Comparison of ENCODE assay signal across 8 mouse cellular contexts in genomic region chr17:34959130-34959778, GRCm38 (mm10). TPM values are rescaled to one million over a fixed set of nuclear protein-coding genes. Genes with fewer than 3 reads are reported as not detected.
A peak's percentile ranks its signal among the peaks of the same experiment; 100 is the strongest.
DNase-seq lines count a peak whose midpoint lies in the region; ATAC-seq and TF ChIP-seq lines count a peak whose summit lies in the region.
"Not testable (repeated sequence)": the region's sequence is repeated elsewhere in the genome, so short reads cannot be mapped to it uniquely, and the experiment has no call there.

Hspa1b (minus strand) TSS chr17:34959238.

- not testable (repeated sequence) for TF ChIP-seq CTCF in lung, adult 2 months (IDR thresholded peaks at IDR 0.05; ENCODE audit: insufficient read depth, low read length)

- not testable (repeated sequence) for H3K36me3 ChIP-seq in neural tube, embryonic 15.5 days

- H3K9me3 ChIP-seq in neural tube, embryonic 15.5 days (replicated peaks): not testable (repeated sequence)

- H3K27ac ChIP-seq in neural tube, embryonic 15.5 days (replicated peaks): peak within 1 kb of the TSS; percentile 86

- peak within 1 kb of the TSS; percentile 45 for H3K9ac ChIP-seq in neural tube, embryonic 15.5 days (replicated peaks)

- peak within 1 kb of the TSS; percentile 81 for H3K4me2 ChIP-seq in neural tube, embryonic 15.5 days

- H3K4me1 ChIP-seq in lung, adult 2 months (ENCODE audit: control insufficient read depth, insufficient read depth, low read length): not testable (repeated sequence)
- H3K4me1 ChIP-seq in neural tube, embryonic 15.5 days: peaks cover 11% of the 10 kb centered on the region

- WGBS in lung, adult 2 months: under 1% methylated on average over 32 of the region's 32 CpGs
- under 1% methylated on average over 29 of the region's 32 CpGs for WGBS in neural tube, embryonic 15.5 days

- peak within 1 kb of the TSS; percentile 99 for H3K4me3 ChIP-seq in lung, adult 2 months (replicated peaks; ENCODE audit: extremely low read depth, low read depth, low read length)
- H3K4me3 ChIP-seq in neural tube, embryonic 15.5 days (replicated peaks): peak within 1 kb of the TSS; percentile 45

- peak; percentile 89 for DNase-seq in ES-CJ7 (ENCODE audit: low read depth, low spot score)
- peak; percentile 84 for DNase-seq in cerebellum, adult 9-11 months
- peak; percentile 55 to 84 for DNase-seq in frontal cortex, adult 2 months (ENCODE audit: extremely low spot score in 1 of 2, low spot score in 1 of 2)
- peak; percentile 74 to 82 for DNase-seq in layer of hippocampus, adult 8-10 months (ENCODE audit: low spot score in 2 of 2)
- DNase-seq in lung, adult 2 months: peak; percentile 94
- DNase-seq in testis, postnatal 14 days (ENCODE audit: low spot score): peak; percentile 84

- peak; percentile 93 for ATAC-seq in hematopoietic stem cell, adult 5-6 weeks (replicated peaks in 1 of 2; ENCODE audit: insufficient read depth in 1 of 2, low FRiP score in 2 of 2, low TSS enrichment in 1 of 2, low read depth in 1 of 2, poor library complexity in 2 of 2, severe bottlenecking in 2 of 2)
- ATAC-seq in neural tube, embryonic 15.5 days (ENCODE audit: low FRiP score): peak; percentile 93

- peaks cover 49% of the 10 kb centered on the region for H3K27me3 ChIP-seq in neural tube, embryonic 15.5 days (replicated peaks)

- TF ChIP-seq POLR2A in lung, adult 2 months (IDR thresholded peaks at IDR 0.05; ENCODE audit: borderline replicate concordance, extremely low read depth, low read depth, low read length): peak; percentile 93

RNA-seq across cellular contexts. Expression of gene Hspa1b, which starts in this region (rescaled TPM):
- polyA plus RNA-seq in frontal cortex, adult 2 months (2012; rRNA removed): 10.9 and 13.4 TPM in 2 replicates
- 18.4 and 24.7 TPM in 2 replicates for total RNA-seq in hematopoietic stem cell, adult 5-6 weeks (2017)
- total RNA-seq in layer of hippocampus, adult 8-10 months (2022): 10 to 100 TPM; 13.2 to 31.7 (median 24.2) TPM
- polyA plus RNA-seq in lung, adult 2 months (2012; rRNA removed): 20.1 and 93.1 TPM in 2 replicates
- polyA plus RNA-seq in neural tube, embryonic 15.5 days (2015; fragmentation: Nextera tagmentation; extraction: Ambion mirVana): 0.54 and 0.84 TPM in 2 replicates

Comparison
In these comparisons a context has a peak if more than half of its experiments do, and no peak if none do; other contexts are left out.
1. Peak in every context shown above with its lines: DNase-seq, ATAC-seq, H3K4me3 ChIP-seq and H3K27ac ChIP-seq.
2. Peak in ATAC-seq, H3K4me3 ChIP-seq, H3K27ac ChIP-seq, H3K9ac ChIP-seq and H3K4me2 ChIP-seq in neural tube, embryonic 15.5 days; RNA of the gene not detected or under 1 TPM.